Mouse (Mus musculus) lung, adult 2 months (tissue): Measurements from ENCODE around the gene Rassf6. TPM values are rescaled to one million over a fixed set of nuclear protein-coding genes. Genes with fewer than 3 reads are reported as not detected.

Source experiments
- DNase-seq: peaks from one replicate; pipeline ENCODE4 v3.0.0; 2022
- H3K4me1 ChIP-seq: fragments of 200-500 bp; 2 replicates; pipeline ENCODE4 v1.6.1; 2011; ENCODE audit warnings: low read length; ENCODE audit not compliant: control insufficient read depth, insufficient read depth
- H3K4me3 ChIP-seq: fragments of 200-500 bp; replicated peaks from 2 replicates; pipeline ENCODE3; 2011; ENCODE audit warnings: low read depth, mild to moderate bottlenecking, control low read depth, low read length; ENCODE audit errors: extremely low read depth
- CTCF ChIP-seq: fragments of 200-500 bp; IDR thresholded peaks from 2 replicates; pipeline ENCODE4 v1.5.1; 2011; ENCODE audit warnings: mild to moderate bottlenecking, low read length, control low read depth; ENCODE audit not compliant: insufficient read depth
- POLR2A ChIP-seq: fragments of 200-500 bp; IDR thresholded peaks from 2 replicates; pipeline ENCODE4 v1.6.1; 2011; ENCODE audit warnings: low read depth, mild to moderate bottlenecking, control low read depth, low read length, borderline replicate concordance; ENCODE audit errors: extremely low read depth
- WGBS: fragments of 180-500 bp; shearing (Covaris S2); methylation state at CpG from one replicate; pipeline ENCODE4 v1.1.7; 2018; 5-methylcytosine and 5-hydroxymethylcytosine counted together
- polyA plus RNA-seq: library from polyadenylated mRNA; depleted of rRNA; stranded (reverse); fragments of >200 nt; gene quantifications from 2 replicates; pipeline ENCODE4 v1.2.3, GENCODE M21; 2012; rRNA removed

Rassf6 gene
- polyA plus RNA-seq, 1 experiment, result 1.8 TPM

- 80% methylated on average over 4 of the region's 4 CpGs for WGBS
- no peak for TF ChIP-seq CTCF
- TF ChIP-seq POLR2A, result no peak
- DNase-seq, result no peak
- Histone ChIP-seq H3K4me1 (no peaks in the 10 kb centered on the region), H3K4me3 (no peak overlapping the region)
These were observed 77.6 kb downstream of the Rassf6 start for GRCm38 (mm10) chr5:90562880-90563279.

GRCm38 (mm10) chr5:90561721-90562275 lies 78.7 kb downstream of the Rassf6 start:
- Histone ChIP-seq H3K4me1 (no peaks in the 10 kb centered on the region), H3K4me3 (no peak overlapping the region)
- 94% methylated on average over 11 of the region's 11 CpGs for WGBS
- TF ChIP-seq POLR2A, result no peak
- no peak for TF ChIP-seq CTCF
- no peak for DNase-seq

- no peak within 1 kb of the TSS for H3K4me3 ChIP-seq
- DNase-seq, result no peak
- TF ChIP-seq CTCF (no peak), POLR2A (no peak)
- 78% methylated on average over 6 of the region's 6 CpGs for WGBS
- no peaks in the 10 kb centered on the region for H3K4me1 ChIP-seq
These were observed 79.7 kb downstream of the Rassf6 start, which contains the start of gene 5830473C10Rik for GRCm38 (mm10) chr5:90560743-90561142. 5830473C10Rik (plus strand) TSS chr5:90561107.

- TF ChIP-seq POLR2A (no peak), CTCF (no peak)
- H3K4me1 ChIP-seq, result no peaks in the 10 kb centered on the region
- WGBS, result 56% methylated on average over 3 of the region's 3 CpGs
- no peak for DNase-seq
- H3K4me3 ChIP-seq, result no peak overlapping the region
These were observed 84.4 kb downstream of the Rassf6 start for GRCm38 (mm10) chr5:90556052-90556451.

Other genes with a start within 250 kb of the Rassf6 start
- gene Alb, start 179.8 kb downstream of the Rassf6 start, polyA plus RNA-seq, result 4.1 and 12.4 TPM in 2 replicates
- gene Afp, start 149.9 kb downstream of the Rassf6 start, polyA plus RNA-seq, result 0.26 and 0.54 TPM in 2 replicates
- gene Afm, start 121.7 kb downstream of the Rassf6 start, polyA plus RNA-seq, result not detected in 2 replicates
- not detected in 2 replicates for gene 5830473C10Rik, start 79.5 kb downstream of the Rassf6 start, polyA plus RNA-seq
- 0.25 and 0.77 TPM in 2 replicates for gene Cxcl5, start 118.7 kb upstream of the Rassf6 start, polyA plus RNA-seq
- gene Ppbp, start 127.9 kb upstream of the Rassf6 start, polyA plus RNA-seq, result 18.2 and 36.7 TPM in 2 replicates
- 49.0 and 65.2 TPM in 2 replicates for gene Pf4, start 131.8 kb upstream of the Rassf6 start, polyA plus RNA-seq
- gene Cxcl3, start 145.4 kb upstream of the Rassf6 start, polyA plus RNA-seq, result 0.87 and 1.5 TPM in 2 replicates
- gene Cxcl15, start 153.9 kb upstream of the Rassf6 start, polyA plus RNA-seq, result 247 and 423 TPM in 2 replicates